Mouse (Mus musculus): ENCODE measurements around the gene Lrrc1. TPM values are rescaled to one million over a fixed set of nuclear protein-coding genes. Genes with fewer than 3 reads are reported as not detected.

The Lrrc1 gene
- polyA plus RNA-seq, 1 experiment from 2014 or later = 15.5 TPM

DNA sequence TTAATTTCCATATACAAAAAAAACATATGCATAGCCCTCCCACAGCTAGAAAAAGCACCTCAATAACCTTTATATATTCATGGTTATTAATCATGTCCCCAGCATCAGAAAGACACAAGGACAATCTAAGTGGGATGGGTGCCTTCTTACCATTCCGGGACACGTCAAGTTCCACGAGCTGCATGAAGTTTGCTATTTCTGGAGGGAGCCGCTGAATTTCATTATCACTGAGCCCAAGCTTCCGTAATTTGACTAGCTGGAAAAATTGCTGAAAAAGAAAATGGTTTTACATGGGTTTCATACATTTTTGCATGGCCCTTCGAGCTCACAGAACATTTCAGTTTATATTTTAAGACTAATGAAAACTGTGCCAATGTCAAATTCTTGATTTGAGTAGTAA is 45.6 kb downstream of the Lrrc1 start:
- DNase-seq (ENCODE audit: low spot score) = no peak
- no peak overlapping the region for H3K27ac ChIP-seq (ENCODE audit: low read length)
- no peak overlapping the region for H3K4me2 ChIP-seq (replicated peaks; ENCODE audit: low read depth, low read length)
- no peak overlapping the region for H3K4me3 ChIP-seq (ENCODE audit: low read depth, low read length)
- ATAC-seq = no peak
- 89% methylated on average over 6 of the region's 6 CpGs for WGBS
- peaks cover 4% of the 10 kb centered on the region; the same call in 1 of the 2 replicates for H3K4me1 ChIP-seq (ENCODE audit: insufficient read depth, low read depth, low read length)
- no peaks in the 10 kb centered on the region for H3K27me3 ChIP-seq (replicated peaks; ENCODE audit: insufficient read depth, low read length)
- no peak for TF ChIP-seq EP300 (IDR thresholded peaks at IDR 0.05)
- no peak for TF ChIP-seq CTCF (IDR thresholded peaks at IDR 0.05)
- H3K9ac ChIP-seq (replicated peaks; ENCODE audit: low read depth) = no peak overlapping the region
- H3K9me3 ChIP-seq (ENCODE audit: low read length) = no peaks in the 10 kb centered on the region
- H3K36me3 ChIP-seq (ENCODE audit: insufficient read depth, low read length) = no peaks in the 10 kb centered on the region

DNA sequence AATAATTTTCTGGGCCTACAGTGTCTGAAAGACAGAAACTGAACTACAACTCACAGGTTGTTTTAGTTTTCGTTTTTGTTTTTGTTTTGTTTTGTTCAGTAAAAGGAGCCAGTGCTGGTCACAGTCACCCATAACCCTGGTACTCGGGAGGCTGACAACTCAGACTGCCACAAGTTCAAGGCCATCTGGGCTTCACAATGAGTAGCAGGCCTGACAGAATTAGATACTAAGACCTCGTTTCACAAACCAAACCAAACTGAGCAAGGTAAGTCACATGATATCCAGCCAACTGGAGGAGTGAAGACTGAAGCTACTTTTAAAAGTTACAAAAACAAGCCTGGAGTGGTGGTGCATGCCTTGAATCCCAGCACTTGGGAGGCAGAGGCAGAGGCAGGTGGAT is 46.3 kb downstream of the Lrrc1 start:
- whole genome bisulfite sequencing = 75% methylated on average over 3 of the region's 3 CpGs
- no peaks in the 10 kb centered on the region for H3K36me3 ChIP-seq (ENCODE audit: insufficient read depth, low read length)
- H3K4me3 ChIP-seq (ENCODE audit: low read depth, low read length) = no peak overlapping the region
- H3K9ac ChIP-seq (replicated peaks; ENCODE audit: low read depth) = no peak overlapping the region
- no peaks in the 10 kb centered on the region for H3K9me3 ChIP-seq (ENCODE audit: low read length)
- H3K27ac ChIP-seq (ENCODE audit: low read length) = no peak overlapping the region
- no peak overlapping the region for H3K4me2 ChIP-seq (replicated peaks; ENCODE audit: low read depth, low read length)
- H3K4me1 ChIP-seq (ENCODE audit: insufficient read depth, low read depth, low read length) = peaks cover 3% of the 10 kb centered on the region; the same call in 1 of the 2 replicates
- ATAC-seq (no peak), DNase-seq (ENCODE audit: low spot score) (no peak)
- no peak for TF ChIP-seq EP300 (IDR thresholded peaks at IDR 0.05)
- TF ChIP-seq CTCF (IDR thresholded peaks at IDR 0.05) = no peak
- no peaks in the 10 kb centered on the region for H3K27me3 ChIP-seq (replicated peaks; ENCODE audit: insufficient read depth, low read length)

DNA sequence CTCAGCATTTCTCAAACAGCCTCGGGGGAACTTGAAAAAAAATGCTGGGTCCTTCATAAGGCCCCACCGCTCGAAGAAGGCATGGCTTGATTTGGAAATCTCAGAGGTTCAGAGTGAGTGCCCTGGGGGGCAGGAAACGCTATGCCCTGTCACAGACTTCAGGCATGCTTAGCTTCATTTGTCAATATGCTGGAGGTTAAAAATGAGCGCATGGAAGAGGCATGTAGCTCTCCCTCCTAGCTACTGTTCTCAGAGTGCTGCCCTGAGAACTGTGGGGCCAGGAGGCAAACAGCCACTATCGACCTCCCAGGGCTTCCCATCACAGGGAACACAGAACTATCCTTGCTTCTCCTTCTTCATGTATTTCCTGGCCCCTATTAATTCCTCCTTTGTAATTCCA is 47.5 kb downstream of the Lrrc1 start:
- no peaks in the 10 kb centered on the region for H3K4me1 ChIP-seq (ENCODE audit: insufficient read depth, low read depth, low read length)
- no peak overlapping the region for H3K4me2 ChIP-seq (replicated peaks; ENCODE audit: low read depth, low read length)
- no peak for ATAC-seq
- H3K36me3 ChIP-seq (ENCODE audit: insufficient read depth, low read length) = no peaks in the 10 kb centered on the region
- H3K4me3 ChIP-seq (ENCODE audit: low read depth, low read length) = no peak overlapping the region
- H3K9ac ChIP-seq (replicated peaks; ENCODE audit: low read depth) = no peak overlapping the region
- no peak for DNase-seq (ENCODE audit: low spot score)
- 61% methylated on average over 6 of the region's 6 CpGs for WGBS
- H3K9me3 ChIP-seq (ENCODE audit: low read length) = no peaks in the 10 kb centered on the region
- no peaks in the 10 kb centered on the region for H3K27me3 ChIP-seq (replicated peaks; ENCODE audit: insufficient read depth, low read length)
- H3K27ac ChIP-seq (ENCODE audit: low read length) = no peak overlapping the region
- TF ChIP-seq CTCF (IDR thresholded peaks at IDR 0.05) (no peak), EP300 (IDR thresholded peaks at IDR 0.05) (no peak)

DNA sequence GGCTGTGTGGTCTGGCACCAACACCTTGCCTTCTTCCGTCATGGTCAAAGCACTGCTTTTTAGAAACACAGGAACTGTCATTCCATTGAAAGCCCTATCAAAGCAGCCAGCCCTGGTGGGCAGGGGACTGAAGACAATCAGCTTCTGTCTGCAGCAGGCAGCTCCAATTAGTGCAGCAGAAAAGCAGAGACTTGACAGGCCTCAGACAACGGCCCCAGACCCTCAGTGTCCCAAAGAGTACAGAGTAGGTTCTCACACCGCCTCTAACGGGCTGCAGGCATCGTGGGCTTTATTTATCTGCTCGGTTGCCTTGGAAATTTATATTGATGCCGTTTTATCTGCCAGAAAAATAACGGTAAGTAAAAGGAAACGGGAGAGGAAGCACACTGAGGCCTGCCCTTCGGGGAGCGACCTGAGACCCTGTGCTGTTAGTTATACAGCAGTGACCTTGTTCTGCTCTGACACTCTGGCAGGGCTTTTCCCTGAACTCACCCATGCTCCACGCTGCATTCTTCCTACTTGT is 48.1 kb downstream of the Lrrc1 start:
- ATAC-seq (no peak), DNase-seq (ENCODE audit: low spot score) (no peak)
- no peak overlapping the region for H3K4me2 ChIP-seq (replicated peaks; ENCODE audit: low read depth, low read length)
- WGBS = 51% methylated on average over 12 of the region's 12 CpGs
- H3K9me3 ChIP-seq (ENCODE audit: low read length) = no peaks in the 10 kb centered on the region
- TF ChIP-seq EP300 (IDR thresholded peaks at IDR 0.05) = no peak
- no peak for TF ChIP-seq CTCF (IDR thresholded peaks at IDR 0.05)
- no peak overlapping the region for H3K27ac ChIP-seq (ENCODE audit: low read length)
- H3K4me1 ChIP-seq (ENCODE audit: insufficient read depth, low read depth, low read length) = no peaks in the 10 kb centered on the region
- no peaks in the 10 kb centered on the region for H3K36me3 ChIP-seq (ENCODE audit: insufficient read depth, low read length)
- H3K4me3 ChIP-seq (ENCODE audit: low read depth, low read length) = no peak overlapping the region
- H3K27me3 ChIP-seq (replicated peaks; ENCODE audit: insufficient read depth, low read length) = no peaks in the 10 kb centered on the region
- no peak overlapping the region for H3K9ac ChIP-seq (replicated peaks; ENCODE audit: low read depth)

DNA sequence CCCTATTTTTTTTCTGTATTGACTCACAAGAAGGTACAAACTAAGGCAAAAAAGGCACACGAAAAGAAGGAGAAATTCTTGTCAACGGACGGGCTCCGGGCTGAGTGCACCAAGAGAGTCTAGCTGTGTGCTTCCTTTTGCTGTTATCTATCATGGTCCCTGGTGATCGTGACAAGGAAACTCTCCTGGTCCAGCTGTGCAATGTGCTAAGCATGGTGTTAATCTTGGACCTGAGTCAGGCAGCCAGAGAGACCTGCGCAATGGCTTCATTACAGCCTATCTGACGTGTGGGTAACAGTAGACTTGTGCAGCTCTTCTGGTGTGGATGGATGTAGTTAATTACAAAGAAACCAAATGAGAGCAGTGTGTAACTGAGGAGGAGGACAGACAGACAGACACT is 50.4 kb downstream of the Lrrc1 start:
- ATAC-seq = no peak
- 87% methylated on average over 7 of the region's 7 CpGs for WGBS
- TF ChIP-seq EP300 (IDR thresholded peaks at IDR 0.05) (no peak), CTCF (IDR thresholded peaks at IDR 0.05) (no peak)

GRCm38 (mm10) chr9:77488611-77489010 is 56.1 kb downstream of the Lrrc1 start:
- 71% methylated on average over 11 of the region's 11 CpGs for WGBS

More for the DNA sequence above, 50.4 kb downstream of the Lrrc1 start:
- no peak for DNase-seq (ENCODE audit: low spot score)
- H3K36me3 ChIP-seq (ENCODE audit: insufficient read depth, low read length) = no peaks in the 10 kb centered on the region
- no peaks in the 10 kb centered on the region for H3K27me3 ChIP-seq (replicated peaks; ENCODE audit: insufficient read depth, low read length)
- no peaks in the 10 kb centered on the region for H3K9me3 ChIP-seq (ENCODE audit: low read length)
- no peak overlapping the region for H3K9ac ChIP-seq (replicated peaks; ENCODE audit: low read depth)
- no peak overlapping the region for H3K4me2 ChIP-seq (replicated peaks; ENCODE audit: low read depth, low read length)
- H3K27ac ChIP-seq (ENCODE audit: low read length) = no peak overlapping the region
- H3K4me3 ChIP-seq (ENCODE audit: low read depth, low read length) = no peak overlapping the region
- no peaks in the 10 kb centered on the region for H3K4me1 ChIP-seq (ENCODE audit: insufficient read depth, low read depth, low read length)

DNA sequence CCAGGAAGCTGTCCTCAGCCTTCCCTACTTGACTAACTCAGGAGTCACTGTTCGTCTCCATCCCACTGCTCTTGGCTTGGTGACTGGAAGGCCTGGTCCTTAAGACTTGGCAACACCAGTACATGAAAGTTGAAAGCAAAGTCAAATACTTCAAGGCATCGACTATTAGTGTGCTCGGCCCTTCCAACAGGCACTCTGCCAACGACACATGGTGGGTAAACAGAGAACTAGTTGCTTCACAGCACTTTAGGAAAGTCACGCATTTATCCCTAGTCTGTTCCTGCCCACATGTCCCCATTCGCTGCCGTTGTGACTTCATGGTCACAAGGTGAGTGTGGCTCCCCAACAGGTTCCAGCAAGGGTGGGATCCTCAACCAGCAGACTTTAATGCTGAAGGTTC is 57.2 kb downstream of the Lrrc1 start:
- no peak overlapping the region for H3K27ac ChIP-seq (ENCODE audit: low read length)
- TF ChIP-seq EP300 (IDR thresholded peaks at IDR 0.05) = peak; percentile 59
- no peak for TF ChIP-seq CTCF (IDR thresholded peaks at IDR 0.05)
- H3K4me1 ChIP-seq (ENCODE audit: insufficient read depth, low read depth, low read length) = peaks cover 8% of the 10 kb centered on the region; the same call in 1 of the 2 replicates
- no peak overlapping the region for H3K9ac ChIP-seq (replicated peaks; ENCODE audit: low read depth)
- DNase-seq (ENCODE audit: low spot score) = peak; percentile 90
- 0 out of 2 replicates have a peak overlapping the region, but pooled peaks have one; percentile 17 for H3K4me2 ChIP-seq (replicated peaks; ENCODE audit: low read depth, low read length)
- WGBS = 34% methylated on average over 7 of the region's 7 CpGs
- H3K27me3 ChIP-seq (replicated peaks; ENCODE audit: insufficient read depth, low read length) = no peaks in the 10 kb centered on the region
- no peaks in the 10 kb centered on the region for H3K36me3 ChIP-seq (ENCODE audit: insufficient read depth, low read length)
- ATAC-seq = peak; percentile 86
- H3K4me3 ChIP-seq (ENCODE audit: low read depth, low read length) = no peak overlapping the region
- H3K9me3 ChIP-seq (ENCODE audit: low read length) = no peaks in the 10 kb centered on the region

More at GRCm38 (mm10) chr9:77488611-77489010, 56.1 kb downstream of the Lrrc1 start:
- TF ChIP-seq EP300 (IDR thresholded peaks at IDR 0.05) (no peak), CTCF (IDR thresholded peaks at IDR 0.05) (no peak)
- no peaks in the 10 kb centered on the region for H3K27me3 ChIP-seq (replicated peaks; ENCODE audit: insufficient read depth, low read length)
- no peaks in the 10 kb centered on the region; the same call in 1 of the 2 replicates for H3K4me1 ChIP-seq (ENCODE audit: insufficient read depth, low read depth, low read length)
- H3K27ac ChIP-seq (ENCODE audit: low read length) = no peak overlapping the region
- H3K9ac ChIP-seq (replicated peaks; ENCODE audit: low read depth) = no peak overlapping the region
- no peaks in the 10 kb centered on the region for H3K36me3 ChIP-seq (ENCODE audit: insufficient read depth, low read length)
- H3K9me3 ChIP-seq (ENCODE audit: low read length) = no peaks in the 10 kb centered on the region
- no peak overlapping the region for H3K4me3 ChIP-seq (ENCODE audit: low read depth, low read length)
- ATAC-seq (no peak), DNase-seq (ENCODE audit: low spot score) (no peak)
- H3K4me2 ChIP-seq (replicated peaks; ENCODE audit: low read depth, low read length) = no peak overlapping the region

Measured in lung, postnatal 0 days (tissue).